Mouse (Mus musculus) G1E (cell line): Measurements from ENCODE around the gene Syt8. TPM values are rescaled to one million over a fixed set of nuclear protein-coding genes. Genes with fewer than 3 reads are reported as not detected.

Experiments
- ATAC-seq: 2 replicates; pipeline ENCODE4 v1.8.0; 2016; ENCODE audit warnings: mild to moderate bottlenecking; ENCODE audit not compliant: insufficient number of reproducible peaks, poor library complexity, low FRiP score, severe bottlenecking; ENCODE audit errors: extremely low read depth
- DNase-seq: peaks from one replicate; pipeline ENCODE4 v3.0.0; 2012; ENCODE audit warnings: low spot score
- H3K27me3 ChIP-seq: 2 replicates; pipeline ENCODE4 v1.6.1; 2012; ENCODE audit warnings: mild to moderate bottlenecking, low read length, inconsistent platforms; ENCODE audit not compliant: insufficient read depth
- H3K36me3 ChIP-seq: replicated peaks from 2 replicates; pipeline ENCODE3; 2012; ENCODE audit warnings: mild to moderate bottlenecking, inconsistent platforms
- H3K4me1 ChIP-seq: 2 replicates; pipeline ENCODE4 v1.6.1; 2012; ENCODE audit warnings: low read depth, low read length, inconsistent platforms, mixed read lengths; ENCODE audit not compliant: insufficient read depth
- H3K4me3 ChIP-seq: 2 replicates; pipeline ENCODE4 v1.5.1; 2012; ENCODE audit warnings: low read depth, mild to moderate bottlenecking, inconsistent platforms, low read length, moderate library complexity, mixed read lengths
- H3K9me3 ChIP-seq: replicated peaks from 2 replicates; pipeline ENCODE4 v1.6.1; 2012; ENCODE audit warnings: inconsistent platforms
- CTCF ChIP-seq: IDR thresholded peaks from 2 replicates; pipeline ENCODE4 v1.5.1; 2012; ENCODE audit warnings: low read depth, low read length, inconsistent platforms, mixed read lengths
- GATA1 ChIP-seq: IDR thresholded peaks from 2 replicates; pipeline ENCODE4 v1.6.1; 2012; ENCODE audit warnings: borderline replicate concordance, low read length, inconsistent platforms, mixed read lengths
- GATA2 ChIP-seq: IDR thresholded peaks from 2 replicates; pipeline ENCODE4 v1.6.1; 2012; ENCODE audit warnings: low read depth, low read length, inconsistent platforms, borderline replicate concordance
- POLR2AphosphoS5 ChIP-seq: IDR thresholded peaks from 2 replicates; pipeline ENCODE4 v1.6.1; 2012; ENCODE audit warnings: low read depth, low read length, inconsistent platforms; ENCODE audit not compliant: insufficient replicate concordance
- TAL1 ChIP-seq: conservative IDR thresholded peaks from 2 replicates; pipeline ENCODE4 v1.6.1; 2012; ENCODE audit warnings: low read depth, low read length, inconsistent platforms, mixed read lengths
- polyA plus RNA-seq: library from polyadenylated mRNA; stranded (reverse); fragments of >175 nt; gene quantifications from 2 replicates; pipeline ENCODE4 v1.2.3, GENCODE M21; 2012
- total RNA-seq, 2 experiments: library from RNA; stranded (forward) in 1 of 2; stranded (reverse) in 1 of 2; fragments of 200-1000 nt in 1 of 2; fragments of >200 nt in 1 of 2; fragmentation: Nextera tagmentation in 1 of 2; gene quantifications; 2 replicates each; pipeline ENCODE4 v1.2.3; 2014 to 2017

Gene Syt8
- total and polyA plus RNA-seq, 3 experiments = 3.5 TPM; not detected in 2

DNA sequence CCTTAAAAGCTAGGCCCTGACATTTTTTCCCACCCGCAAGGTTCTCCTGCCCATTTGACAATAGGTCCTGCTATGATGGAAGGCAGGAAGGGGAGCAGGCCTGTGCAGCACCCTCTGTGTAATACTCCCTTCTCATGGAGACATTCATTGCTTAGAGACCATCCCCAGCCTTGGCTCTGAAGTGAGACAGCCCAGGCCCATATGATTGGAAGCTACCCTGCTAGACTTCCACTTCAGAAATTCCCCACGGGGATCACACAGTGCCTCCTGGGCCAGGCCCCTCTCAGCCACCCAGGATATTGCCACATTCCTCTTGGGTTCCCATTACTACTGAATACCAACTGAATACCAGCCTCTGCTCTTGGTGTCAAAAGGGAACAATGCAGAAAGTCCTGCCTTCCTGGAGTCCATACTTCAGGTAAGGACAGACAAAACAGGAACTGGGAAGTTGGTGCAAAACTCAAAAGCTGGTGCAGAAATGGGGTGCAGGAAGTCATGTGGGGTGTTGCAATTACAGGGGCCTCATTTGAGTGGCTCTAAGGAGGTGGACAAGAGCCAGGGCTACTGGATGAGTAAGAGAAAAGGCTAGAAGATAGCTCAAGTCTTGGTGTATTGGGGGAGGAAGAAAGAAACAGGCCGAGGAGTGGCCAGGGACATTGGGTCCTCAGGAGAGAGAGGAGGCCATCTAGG, 44.5 kb upstream of the Syt8 start:
- H3K27me3 ChIP-seq = no peaks in the 10 kb centered on the region
- no peak for ATAC-seq
- TF ChIP-seq GATA1 (no peak), CTCF (no peak), TAL1 (no peak), POLR2AphosphoS5 (no peak), GATA2 (no peak)

DNA sequence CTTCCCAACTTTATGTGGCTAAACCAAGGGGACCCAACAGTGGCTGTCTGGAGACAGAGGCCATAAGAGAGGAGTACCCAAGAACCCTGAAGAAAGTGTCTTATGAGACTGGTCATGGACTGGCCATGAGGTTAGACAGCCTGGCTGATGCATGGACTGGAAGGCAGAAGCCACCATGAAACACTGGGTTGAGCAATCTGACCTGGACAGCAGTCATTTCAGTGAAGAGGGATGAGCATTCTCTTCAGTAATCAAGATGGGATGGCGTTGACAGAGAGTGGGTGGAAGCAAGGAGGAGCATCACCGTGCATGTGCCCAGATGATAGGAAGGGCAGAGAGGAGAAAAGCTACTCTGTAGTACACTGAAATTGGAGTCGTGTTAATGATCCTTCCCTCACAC, 43.5 kb upstream of the Syt8 start:
- H3K4me3 ChIP-seq = no peak overlapping the region
- no peaks in the 10 kb centered on the region for H3K9me3 ChIP-seq
- ATAC-seq (no peak), DNase-seq (no peak)
- H3K36me3 ChIP-seq = peaks cover 8% of the 10 kb centered on the region
- peaks cover 92% of the 10 kb centered on the region for H3K4me1 ChIP-seq
- H3K27me3 ChIP-seq = no peaks in the 10 kb centered on the region
- TF ChIP-seq TAL1 = no peak
- no peak for TF ChIP-seq GATA2
- TF ChIP-seq POLR2AphosphoS5 = no peak
- no peak for TF ChIP-seq GATA1
- TF ChIP-seq CTCF = no peak

More for the DNA sequence above, 44.5 kb upstream of the Syt8 start:
- H3K4me1 ChIP-seq = peaks cover 92% of the 10 kb centered on the region
- DNase-seq = no peak
- no peak overlapping the region for H3K4me3 ChIP-seq
- peaks cover 18% of the 10 kb centered on the region for H3K36me3 ChIP-seq
- no peaks in the 10 kb centered on the region for H3K9me3 ChIP-seq

DNA sequence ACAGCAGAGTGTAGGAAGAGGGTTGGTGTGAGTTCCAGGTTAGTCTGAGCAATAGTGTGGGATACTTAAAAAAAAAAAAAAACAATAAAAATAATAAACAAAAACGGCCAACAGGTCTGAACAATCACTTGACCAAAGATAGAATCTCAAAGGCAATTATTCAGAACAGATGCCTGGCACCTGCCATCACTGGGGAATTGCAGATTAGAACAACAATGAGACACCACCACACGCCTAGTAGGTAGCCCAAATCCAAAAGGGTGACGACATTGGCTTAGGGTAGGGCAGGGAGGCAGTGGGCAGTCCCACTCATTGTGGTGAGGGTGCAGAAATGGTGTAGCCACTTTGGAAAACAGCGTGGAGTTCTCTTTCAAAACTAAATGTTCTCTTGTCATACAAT, 43.0 kb upstream of the Syt8 start:
- ATAC-seq = no peak
- Histone ChIP-seq H3K4me1 (peaks cover 92% of the 10 kb centered on the region), H3K36me3 (peaks cover 3% of the 10 kb centered on the region), H3K27me3 (no peaks in the 10 kb centered on the region), H3K4me3 (no peak overlapping the region), H3K9me3 (no peaks in the 10 kb centered on the region)
- DNase-seq = no peak
- TF ChIP-seq TAL1 = no peak
- no peak for TF ChIP-seq GATA2
- TF ChIP-seq CTCF = no peak

DNA sequence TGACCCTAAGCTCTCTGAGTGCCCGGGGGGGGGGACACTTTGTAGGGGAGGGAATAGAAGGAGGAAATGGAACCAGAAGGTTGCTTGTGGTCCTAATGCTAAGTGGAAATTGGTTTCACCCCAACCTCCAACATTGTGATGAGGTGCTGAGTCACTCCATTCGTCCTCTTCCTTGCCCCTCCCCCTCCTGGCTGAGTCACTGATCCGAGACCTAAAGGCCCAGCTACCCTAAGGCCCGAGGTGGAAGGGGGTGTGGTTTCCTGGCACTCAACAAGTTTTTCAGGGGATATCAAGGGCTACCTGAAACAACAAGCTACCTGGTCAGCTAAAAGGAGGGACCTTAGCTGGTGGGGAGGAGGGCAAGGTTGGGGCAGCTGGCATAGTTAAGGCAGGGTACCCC, 41.5 kb upstream of the Syt8 start:
- DNase-seq = peak; percentile 70

DNA sequence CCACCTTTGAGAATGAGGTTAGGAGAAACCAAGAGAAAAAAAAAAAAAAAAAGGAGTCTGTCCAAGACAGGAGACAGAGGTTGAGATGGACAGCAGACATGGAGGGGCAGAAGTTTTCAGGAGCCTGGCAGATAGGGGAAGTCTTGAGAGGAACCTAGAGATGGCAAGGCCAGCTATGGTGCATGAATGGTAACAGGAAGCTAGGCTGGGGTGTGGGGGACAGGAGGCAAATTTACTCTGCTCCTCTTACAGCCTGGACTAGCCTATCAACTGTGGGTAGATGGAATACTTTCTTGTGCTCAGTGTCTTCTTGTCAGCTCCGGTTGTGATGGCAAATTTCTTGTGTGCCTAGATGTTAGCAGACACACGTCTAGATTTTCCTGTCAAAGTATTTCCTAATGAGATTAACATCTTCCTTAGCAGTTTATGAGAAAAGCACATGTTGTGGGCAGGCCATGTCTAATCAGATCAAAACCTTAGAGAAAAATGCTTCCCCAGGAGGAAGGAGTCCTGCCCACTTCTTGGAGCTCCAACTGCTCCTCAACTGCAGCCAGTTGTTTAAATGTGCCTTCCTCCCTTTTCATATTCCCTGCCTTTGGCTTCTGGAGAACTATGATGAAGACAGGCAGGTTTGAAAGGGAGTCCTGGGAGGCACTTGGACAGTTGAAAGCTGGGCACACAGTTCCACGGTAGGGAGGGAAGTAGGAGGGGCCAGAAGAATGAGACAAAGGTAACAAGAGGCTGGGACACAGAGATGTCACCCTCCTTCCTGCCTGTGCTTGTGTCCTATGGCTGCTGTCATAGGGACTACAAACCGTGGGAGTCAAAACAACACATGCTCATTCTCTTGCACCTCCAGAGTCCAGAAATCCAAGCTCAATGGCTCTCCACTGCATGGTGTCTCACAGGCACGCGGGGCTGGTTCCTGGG, 40.1 kb upstream of the Syt8 start:
- DNase-seq (peak; percentile 54), ATAC-seq (peak; percentile 28)
- Histone ChIP-seq H3K4me1 (peaks cover 99% of the 10 kb centered on the region), H3K27me3 (no peaks in the 10 kb centered on the region), H3K36me3 (no peaks in the 10 kb centered on the region), H3K4me3 (peak overlapping the region; percentile 5; the same call in 1 of the 2 replicates), H3K9me3 (no peaks in the 10 kb centered on the region)
- TF ChIP-seq TAL1 (no peak), POLR2AphosphoS5 (no peak), GATA2 (no peak), GATA1 (no peak), CTCF (no peak)

More for the DNA sequence above, 41.5 kb upstream of the Syt8 start:
- Histone ChIP-seq H3K36me3 (no peaks in the 10 kb centered on the region), H3K27me3 (no peaks in the 10 kb centered on the region), H3K4me1 (peaks cover 99% of the 10 kb centered on the region), H3K9me3 (no peaks in the 10 kb centered on the region), H3K4me3 (no peak overlapping the region; the same call in 1 of the 2 replicates)
- TF ChIP-seq GATA2 = no peak
- no peak for TF ChIP-seq CTCF
- TF ChIP-seq GATA1 = no peak
- no peak for TF ChIP-seq POLR2AphosphoS5
- TF ChIP-seq TAL1 = no peak
- ATAC-seq = peak; percentile 76

DNA sequence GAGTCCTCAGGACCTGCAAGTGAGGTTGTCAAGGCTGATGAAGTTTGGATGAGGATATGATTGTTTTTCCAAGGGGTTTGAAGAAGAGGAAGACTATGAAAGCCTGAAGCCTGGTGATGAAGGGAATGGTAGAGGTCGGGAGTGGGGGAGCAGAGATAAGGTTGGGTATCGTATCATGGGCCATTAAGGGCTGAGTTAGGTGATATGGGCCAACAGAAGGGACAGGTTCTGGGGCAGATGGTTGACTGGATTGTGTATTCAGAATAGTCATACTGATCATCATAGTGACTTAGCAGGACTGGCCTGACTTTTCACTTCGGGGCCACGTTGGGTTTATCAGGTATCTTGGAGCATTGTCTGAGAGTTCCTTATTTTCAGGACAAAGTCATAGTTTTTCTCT, 39.2 kb upstream of the Syt8 start:
- TF ChIP-seq TAL1 (peak; percentile 27), GATA2 (no peak)
- no peaks in the 10 kb centered on the region for H3K36me3 ChIP-seq
- H3K27me3 ChIP-seq = no peaks in the 10 kb centered on the region
- no peak for DNase-seq
- no peak overlapping the region for H3K4me3 ChIP-seq
- peaks cover 99% of the 10 kb centered on the region for H3K4me1 ChIP-seq
- ATAC-seq = no peak
- no peaks in the 10 kb centered on the region for H3K9me3 ChIP-seq
